Mouse (Mus musculus): ENCODE data around the gene Palmd.
A peak's percentile ranks its signal among the peaks of the same experiment; 100 is the strongest.

Palmd gene

GRCm38 (mm10) chr3:116892206-116892563, 76.6 kb downstream of the Palmd start:
- no peak for DNase-seq (ENCODE audit: low read depth, low spot score)

DNA sequence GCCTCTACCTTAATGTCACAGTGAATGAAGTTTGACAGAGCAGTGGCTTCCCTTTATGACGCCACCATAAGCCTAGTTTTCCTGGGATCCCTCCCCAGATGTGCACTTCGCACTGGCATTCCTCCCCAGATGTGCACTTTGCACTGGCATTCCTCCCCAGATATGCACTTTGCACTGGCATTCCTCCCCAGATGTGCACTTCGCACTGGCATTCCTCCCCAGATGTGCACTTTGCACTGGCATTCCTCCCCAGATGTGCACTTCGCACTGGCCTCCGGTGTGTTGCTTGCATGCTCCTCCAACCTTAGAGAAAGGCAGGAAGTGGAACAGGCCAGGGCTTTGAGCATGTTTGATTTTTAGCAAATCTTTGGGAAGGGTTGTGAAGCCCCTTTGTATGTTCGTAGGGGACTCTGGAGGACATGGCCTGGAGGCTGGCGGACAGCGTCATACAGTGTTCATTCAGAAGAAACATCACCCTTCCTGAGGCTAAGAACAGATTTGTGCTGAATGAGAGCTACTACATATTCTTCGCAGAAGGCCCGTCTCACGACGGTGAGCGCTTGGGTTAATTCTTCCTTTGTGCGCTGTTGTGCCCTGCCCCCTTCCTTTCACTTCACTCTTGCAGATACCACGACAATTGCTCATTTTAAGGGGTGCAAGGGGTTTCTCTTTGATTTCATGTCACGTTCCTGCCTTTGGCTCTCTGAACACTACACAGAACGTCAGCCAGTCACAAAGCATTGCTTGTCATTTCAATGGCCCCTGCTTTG, 77.2 kb downstream of the Palmd start:
- DNase-seq (ENCODE audit: low read depth, low spot score) = no peak

- DNase-seq (ENCODE audit: low read depth, low spot score) = no peak
Observed at GRCm38 (mm10) chr3:116890576-116890975, 78.2 kb downstream of the Palmd start.

DNA sequence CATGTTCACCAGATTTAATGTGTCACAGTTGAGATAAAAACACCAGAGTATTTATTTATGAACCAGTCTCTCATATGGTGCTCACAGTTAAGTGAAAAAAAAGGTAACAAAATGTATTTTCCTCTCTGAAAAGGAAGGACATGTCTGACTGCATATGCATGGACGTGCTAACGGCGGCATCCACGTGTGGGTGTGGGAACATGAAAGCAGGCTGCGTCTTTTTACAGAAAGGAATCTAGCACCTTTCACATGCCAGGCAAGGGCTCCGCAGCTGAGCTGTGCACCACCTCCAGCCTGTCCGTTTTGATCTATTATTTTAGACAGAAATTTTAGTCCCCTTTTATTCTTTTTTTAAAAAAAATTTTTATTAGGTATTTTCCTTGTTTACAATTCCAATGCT, 79.4 kb downstream of the Palmd start:
- peak; percentile 27 for DNase-seq (ENCODE audit: low read depth, low spot score)

- DNase-seq (ENCODE audit: low read depth, low spot score) = no peak
Observed at GRCm38 (mm10) chr3:116884941-116885340, 83.8 kb downstream of the Palmd start.

- no peak for DNase-seq (ENCODE audit: low read depth, low spot score)
Observed at GRCm38 (mm10) chr3:116882221-116882960, 86.4 kb downstream of the Palmd start.

GRCm38 (mm10) chr3:116870372-116870771, 98.4 kb downstream of the Palmd start:
- no peak for DNase-seq (ENCODE audit: low read depth, low spot score)
